ENCODE assay signal across 9 mouse cellular contexts in the genomic region with DNA sequence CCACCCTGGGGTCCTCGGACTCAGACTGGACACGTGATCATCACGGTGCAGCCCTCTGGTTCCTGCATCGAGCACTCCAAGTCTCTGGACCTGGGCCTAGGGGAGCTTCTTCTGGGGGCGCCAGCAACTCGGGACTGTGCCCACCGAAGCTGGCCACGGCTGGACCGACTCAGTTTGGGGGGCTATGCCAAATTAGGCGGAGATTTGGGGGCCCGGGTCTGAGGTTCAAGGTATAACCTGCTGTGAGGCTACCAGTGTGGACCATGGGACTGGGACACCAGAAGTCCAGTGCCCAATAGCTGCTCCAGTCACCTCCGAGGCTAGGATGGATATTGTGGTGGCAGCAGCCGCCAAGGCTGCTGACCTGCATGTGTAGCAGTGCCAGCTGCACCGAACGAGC. TPM values are rescaled to one million over a fixed set of nuclear protein-coding genes. Genes with fewer than 3 reads are reported as not detected.
A peak's percentile ranks its signal among the peaks of the same experiment; 100 is the strongest.
DNase-seq lines count a peak whose midpoint lies in the region; ATAC-seq and TF ChIP-seq lines count a peak whose summit lies in the region.
"Had no signal": no experiment of that assay in that cellular context is flagged by ENCODE, and none has a peak within 500 bp of the region (broad histone marks: within the 10 kb centered on the region; RNA-seq: fewer than 3 reads in every experiment).

No protein-coding gene starts in this region.

- H3K4me1 ChIP-seq in ES-Bruce4 (ENCODE audit: control insufficient read depth, insufficient read depth, low read length), result no peaks in the 10 kb centered on the region
- H3K4me1 ChIP-seq in hindbrain, embryonic 10.5 days (replicated peaks), result peaks cover 83% of the 10 kb centered on the region
- peaks cover 30% of the 10 kb centered on the region for H3K4me1 ChIP-seq in liver, embryonic 16.5 days (ENCODE audit: control insufficient read depth, low read depth, low read length)

- TF ChIP-seq CTCF in gastrocnemius, adult 2 months (IDR thresholded peaks at IDR 0.05), result no peak
- TF ChIP-seq CTCF in ES-Bruce4 (IDR thresholded peaks at IDR 0.05; ENCODE audit: low read depth, low read length), result no peak

- DNase-seq in gastrocnemius, adult 2 months, result no peak
- no peak for DNase-seq in gastrocnemius, postnatal 25 days
- DNase-seq in hindbrain, embryonic 10.5 days (ENCODE audit: low spot score), result no peak
- no peak for DNase-seq in adrenal gland, postnatal 36 days
- no peak for DNase-seq in thymus, postnatal 25 days
- DNase-seq in layer of hippocampus, adult 11-12 months (ENCODE audit: low spot score), result no peak

- no peaks in the 10 kb centered on the region for H3K9me3 ChIP-seq in ES-Bruce4 (replicated peaks; ENCODE audit: control insufficient read depth, insufficient read depth, low read length, poor library complexity, severe bottlenecking)
- no peaks in the 10 kb centered on the region for H3K9me3 ChIP-seq in hindbrain, embryonic 10.5 days
- H3K9me3 ChIP-seq in liver, embryonic 16.5 days (replicated peaks; ENCODE audit: control insufficient read depth, low read length), result no peaks in the 10 kb centered on the region

- H3K9ac ChIP-seq in ES-Bruce4 (ENCODE audit: low read depth, poor library complexity, severe bottlenecking), result peak overlapping the region; percentile 66
- no peak overlapping the region for H3K9ac ChIP-seq in liver, embryonic 16.5 days (ENCODE audit: low read depth, low read length)

- intact Hi-C loops in gastrocnemius, adult 2 months (cut with DNase I), result no loop called here

- peak overlapping the region; percentile 75 for H3K4me3 ChIP-seq in gastrocnemius, adult 2 months
- peak overlapping the region; percentile 58 for H3K4me3 ChIP-seq in ES-Bruce4 (ENCODE audit: low read depth, low read length)
- H3K4me3 ChIP-seq in hindbrain, embryonic 10.5 days, result peak overlapping the region; percentile 62
- H3K4me3 ChIP-seq in liver, embryonic 16.5 days (ENCODE audit: low read depth, low read length), result peak overlapping the region; percentile 56

- H3K27me3 ChIP-seq in ES-Bruce4 (ENCODE audit: control insufficient read depth, insufficient read depth, low read length, poor library complexity, severe bottlenecking), result peaks cover 11% of the 10 kb centered on the region
- peaks cover 85% of the 10 kb centered on the region for H3K27me3 ChIP-seq in hindbrain, embryonic 10.5 days (ENCODE audit: insufficient read depth, poor library complexity, severe bottlenecking)
- H3K27me3 ChIP-seq in liver, embryonic 16.5 days (ENCODE audit: control insufficient read depth, insufficient read depth, low read depth, low read length), result peaks cover 67% of the 10 kb centered on the region

- no peak for TF ChIP-seq EP300 in ES-Bruce4 (IDR thresholded peaks at IDR 0.05; ENCODE audit: insufficient read depth, low read depth, low read length)

- H3K27ac ChIP-seq in gastrocnemius, adult 2 months, result peak overlapping the region; percentile 44
- H3K27ac ChIP-seq in ES-Bruce4 (ENCODE audit: insufficient read depth, low read length), result no peak overlapping the region
- peak overlapping the region; percentile 82; the same call in 1 of the 2 replicates for H3K27ac ChIP-seq in hindbrain, embryonic 10.5 days
- no peak overlapping the region for H3K27ac ChIP-seq in liver, embryonic 16.5 days (ENCODE audit: low read length)

- peak overlapping the region; percentile 66 for H3K4me2 ChIP-seq in liver, embryonic 16.5 days (ENCODE audit: low read depth, low read length)

- 57% methylated on average over 15 of the region's 15 CpGs for WGBS in hindbrain, embryonic 10.5 days
- WGBS in liver, embryonic 16.5 days (ENCODE audit: insufficient replicate concordance), result 67% methylated on average over 15 of the region's 15 CpGs

- no peaks in the 10 kb centered on the region for H3K36me3 ChIP-seq in ES-Bruce4 (ENCODE audit: control insufficient read depth, insufficient read depth, low read length, poor library complexity, severe bottlenecking)
- H3K36me3 ChIP-seq in hindbrain, embryonic 10.5 days, result peaks cover 49% of the 10 kb centered on the region
- peaks cover 48% of the 10 kb centered on the region for H3K36me3 ChIP-seq in liver, embryonic 16.5 days (ENCODE audit: control insufficient read depth, insufficient read depth)

- ATAC-seq in liver, embryonic 16.5 days (ENCODE audit: low read depth), result no peak; the same call in 1 of the 2 replicates

- no peak for TF ChIP-seq POLR2A in ES-Bruce4 (IDR thresholded peaks at IDR 0.05; ENCODE audit: insufficient read depth, low read length)

RNA-seq across cellular contexts. Expression of gene Tmem200b, which starts 0.8 kb away (rescaled TPM):
- total RNA-seq in gastrocnemius, adult 2 months (2021), result 1 to 10 TPM; 1.2 to 4.0 TPM
- 1 to 10 TPM; 2.7 to 3.0 TPM for total RNA-seq in gastrocnemius, postnatal 25 days (2021)
- not detected in 2 replicates for polyA plus RNA-seq in ES-Bruce4 (2011; ENCODE audit: insufficient read depth, insufficient read length, low read depth, missing spikeins)
- 0.73 and 1.1 TPM in 2 replicates for polyA plus RNA-seq in hindbrain, embryonic 10.5 days (2016; fragmentation: Nextera tagmentation; extraction: Ambion mirVana)
- not detected in 2 replicates for polyA plus RNA-seq in liver, embryonic 16.5 days (2015; fragmentation: Nextera tagmentation; extraction: Ambion mirVana)
- total RNA-seq in adrenal gland, postnatal 36 days (2021), result 1 to 10 TPM; 8.8 to 9.7 TPM
- total RNA-seq: monocyte, adult 5-6 weeks had no signal

RNA-seq across cellular contexts. Expression of gene Srsf4, which starts 49.0 kb away (rescaled TPM):
- total RNA-seq in gastrocnemius, adult 2 months (2021), result 10 to 100 TPM; 32.0 to 33.8 TPM
- total RNA-seq in gastrocnemius, postnatal 25 days (2021), result 10 to 100 TPM; 27.4 to 30.6 TPM
- 71.4 and 74.5 TPM in 2 replicates for polyA plus RNA-seq in ES-Bruce4 (2011; ENCODE audit: insufficient read depth, insufficient read length, low read depth, missing spikeins)
- 139 and 141 TPM in 2 replicates for polyA plus RNA-seq in hindbrain, embryonic 10.5 days (2016; fragmentation: Nextera tagmentation; extraction: Ambion mirVana)
- polyA plus RNA-seq in liver, embryonic 16.5 days (2015; fragmentation: Nextera tagmentation; extraction: Ambion mirVana), result 51.2 and 51.9 TPM in 2 replicates
- 10 to 100 TPM; 59.3 to 63.3 TPM for total RNA-seq in adrenal gland, postnatal 36 days (2021)

Comparison
In these comparisons a context has a peak if more than half of its experiments do, and no peak if none do; other contexts are left out.
1. H3K27ac ChIP-seq: peak in gastrocnemius, adult 2 months (single experiment) and hindbrain, embryonic 10.5 days (single experiment); none in ES-Bruce4 (single experiment) and liver, embryonic 16.5 days (single experiment).
2. Peak in every context shown above with its lines, with median percentiles within 50 percentile points of each other: H3K4me3 ChIP-seq.